Mouse (Mus musculus): ENCODE data around the gene Gm11213.

DNA sequence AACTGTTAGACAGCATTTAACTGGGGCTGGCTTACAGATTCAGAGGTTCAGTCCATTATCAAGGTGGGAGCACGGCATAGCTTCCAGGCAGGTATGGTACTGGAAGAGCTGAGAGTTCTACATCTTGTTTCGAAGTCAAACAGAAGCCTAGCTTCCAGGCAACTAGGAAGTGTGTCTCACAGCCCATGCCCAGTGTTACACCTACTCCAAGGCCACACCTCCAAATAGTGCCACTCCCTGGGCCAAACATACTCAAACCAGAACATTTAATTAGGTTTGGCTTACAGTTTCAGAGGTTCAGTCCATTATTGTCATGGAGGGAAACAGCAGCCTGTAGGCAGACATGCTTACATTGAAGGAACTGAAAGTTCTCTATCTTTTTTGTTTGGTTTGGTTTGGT, 50.0 kb downstream of the Gm11213 start:
- TF ChIP-seq CTCF (IDR thresholded peaks at IDR 0.05; ENCODE audit: low read depth) (no peak), EP300 (IDR thresholded peaks at IDR 0.05; ENCODE audit: low read depth) (no peak)
